Mouse (Mus musculus): ENCODE measurements at regions not wholly inside any gene's neighbourhood (a gene's known extent, or its start where the extent isn't known, plus 50 kb on each side); places are given as distances from the start of the nearest gene placed in this dataset.

GRCm38 (mm10) chr5:91692292-91692691 is 174.9 kb downstream of the Parm1 start:
- Histone ChIP-seq H3K27me3 (ENCODE audit: control insufficient read depth, insufficient read depth, low read length) (no peaks in the 10 kb centered on the region), H3K27ac (ENCODE audit: low read depth, low read length) (no peak overlapping the region), H3K4me3 (ENCODE audit: low read depth, low read length) (no peak overlapping the region), H3K9me3 (ENCODE audit: control insufficient read depth, low read length) (no peaks in the 10 kb centered on the region), H3K9ac (ENCODE audit: low read length) (no peak overlapping the region), H3K4me2 (ENCODE audit: low read depth) (no peak overlapping the region), H3K36me3 (ENCODE audit: control insufficient read depth, insufficient read depth, low read length) (no peaks in the 10 kb centered on the region), H3K4me1 (ENCODE audit: control insufficient read depth, insufficient read depth, low read length) (peaks cover 9% of the 10 kb centered on the region; the same call in 1 of the 2 replicates)
- no peak for ATAC-seq (ENCODE audit: insufficient read depth, low FRiP score, low TSS enrichment)
- WGBS: 28% methylated on average over 6 of the region's 6 CpGs
- DNase-seq (ENCODE audit: low spot score): no peak

GRCm38 (mm10) chr5:91678727-91679126 is 161.3 kb downstream of the Parm1 start:
- Histone ChIP-seq H3K4me2 (ENCODE audit: low read depth) (no peak overlapping the region), H3K4me3 (ENCODE audit: low read depth, low read length) (no peak overlapping the region), H3K27me3 (ENCODE audit: control insufficient read depth, insufficient read depth, low read length) (no peaks in the 10 kb centered on the region), H3K9ac (ENCODE audit: low read length) (no peak overlapping the region), H3K9me3 (ENCODE audit: control insufficient read depth, low read length) (no peaks in the 10 kb centered on the region), H3K4me1 (ENCODE audit: control insufficient read depth, insufficient read depth, low read length) (no peaks in the 10 kb centered on the region), H3K36me3 (ENCODE audit: control insufficient read depth, insufficient read depth, low read length) (no peaks in the 10 kb centered on the region), H3K27ac (ENCODE audit: low read depth, low read length) (no peak overlapping the region)
- 72% methylated on average over 6 of the region's 6 CpGs for WGBS
- DNase-seq (ENCODE audit: low spot score): no peak
- no peak for ATAC-seq (ENCODE audit: insufficient read depth, low FRiP score, low TSS enrichment)

Measured in neural tube, embryonic 11.5 days (tissue).